Mouse (Mus musculus) thymus, postnatal 36 days (tissue): Measurements from ENCODE around the gene Sh3gl3.

Experiments used
- DNase-seq, 2 experiments: peaks; one replicate each; pipeline ENCODE4 v3.0.0; 2022; ENCODE audit warnings: mixed read lengths in 2 of 2

Gene Sh3gl3

DNA sequence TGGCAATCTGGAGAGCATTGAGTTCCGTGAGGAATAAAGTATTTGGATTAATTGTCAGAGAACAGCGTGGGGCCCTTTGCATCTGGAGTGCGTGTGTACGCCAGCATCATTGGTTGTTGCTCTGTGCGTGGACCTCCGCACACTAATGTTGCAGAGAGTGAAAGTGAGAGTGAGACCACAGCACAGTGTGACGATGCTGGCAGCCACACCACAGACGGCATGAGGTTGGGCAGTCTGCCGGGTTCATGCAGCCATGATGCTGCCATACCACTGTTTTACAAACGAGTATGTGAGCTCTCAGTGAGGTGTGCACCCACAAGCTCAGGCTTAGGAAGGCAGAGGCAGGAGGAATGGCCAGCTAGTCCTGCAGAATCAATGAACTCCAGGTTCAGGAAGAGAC lies 120.4 kb downstream of the Sh3gl3 start:
- DNase-seq: no peak

DNA sequence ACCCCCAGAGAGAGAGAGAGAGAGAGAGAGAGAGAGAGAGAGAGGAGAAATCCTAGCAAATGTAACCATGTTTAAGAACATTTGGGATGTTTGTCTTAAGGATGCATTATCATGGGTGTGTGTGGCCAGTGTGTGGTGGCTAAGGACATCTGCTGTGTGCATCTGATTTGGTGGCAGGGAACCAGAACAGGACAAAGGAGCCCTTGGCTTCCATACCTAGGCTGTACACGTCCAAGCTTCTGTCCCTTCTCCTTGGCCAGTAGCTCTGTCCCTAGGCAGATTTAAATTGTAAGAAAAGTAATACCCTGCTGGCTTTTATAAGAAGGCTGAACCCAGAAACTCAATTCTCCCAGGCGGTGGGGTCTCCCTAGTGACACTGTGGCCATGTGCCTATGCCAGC lies 121.0 kb downstream of the Sh3gl3 start:
- DNase-seq: no peak

DNA sequence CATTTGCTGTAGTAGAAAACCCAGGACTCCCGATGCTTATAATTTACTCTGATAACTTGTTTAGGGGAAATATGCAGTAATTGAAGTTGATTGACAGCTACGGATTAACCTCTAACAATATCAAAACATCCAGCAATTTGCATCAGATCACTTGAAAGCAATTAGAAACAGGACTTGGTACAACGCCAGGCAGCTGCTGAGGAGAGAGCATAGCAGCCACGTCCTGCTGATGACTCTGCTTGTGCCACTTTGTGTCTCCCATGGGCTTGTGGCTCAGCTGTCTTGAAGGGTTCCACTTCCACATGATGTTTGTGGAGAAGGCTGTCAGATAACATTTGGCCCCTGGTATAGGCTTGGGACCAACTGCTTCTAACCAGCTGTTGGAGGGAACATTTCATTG lies 134.8 kb downstream of the Sh3gl3 start:
- DNase-seq: no peak

DNA sequence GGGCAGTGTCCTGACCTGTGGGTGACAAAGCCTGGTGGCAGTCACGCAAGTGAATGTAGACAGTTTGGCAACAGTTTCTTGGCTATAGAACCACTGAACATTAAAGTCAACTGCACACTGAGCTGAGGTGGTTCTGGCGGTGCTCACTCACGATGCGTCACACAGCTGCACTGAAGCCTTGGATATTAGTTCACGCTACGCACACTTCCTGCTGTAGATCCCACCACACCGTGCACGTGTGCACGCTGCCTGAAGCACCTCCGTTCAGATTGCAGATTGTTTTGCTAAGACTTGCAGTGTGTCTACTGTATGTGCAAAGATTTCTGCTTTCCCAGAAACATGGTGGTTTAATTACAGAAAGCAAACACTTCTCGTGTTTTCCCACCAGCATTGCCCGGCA lies 144.9 kb downstream of the Sh3gl3 start:
- no peak for DNase-seq

DNA sequence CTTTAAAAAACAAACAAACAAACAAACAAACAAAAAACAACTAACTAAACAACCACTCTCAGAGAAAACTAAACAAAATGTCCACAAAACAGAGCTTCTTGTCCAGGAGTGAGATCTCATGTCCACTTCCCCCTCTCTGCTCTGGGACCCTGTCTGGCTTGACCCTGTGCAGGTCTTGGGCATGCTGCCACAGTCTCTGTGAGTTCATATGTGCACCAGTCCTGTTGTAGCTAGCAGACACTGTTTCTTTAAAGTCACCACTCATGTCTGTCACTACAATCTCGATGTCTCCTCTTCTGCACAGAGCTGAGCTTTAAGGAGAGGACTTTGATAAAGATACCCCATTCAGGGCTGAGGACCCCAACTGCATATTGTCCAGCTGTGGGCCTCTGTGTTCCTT lies 153.0 kb downstream of the Sh3gl3 start:
- no peak for DNase-seq

DNA sequence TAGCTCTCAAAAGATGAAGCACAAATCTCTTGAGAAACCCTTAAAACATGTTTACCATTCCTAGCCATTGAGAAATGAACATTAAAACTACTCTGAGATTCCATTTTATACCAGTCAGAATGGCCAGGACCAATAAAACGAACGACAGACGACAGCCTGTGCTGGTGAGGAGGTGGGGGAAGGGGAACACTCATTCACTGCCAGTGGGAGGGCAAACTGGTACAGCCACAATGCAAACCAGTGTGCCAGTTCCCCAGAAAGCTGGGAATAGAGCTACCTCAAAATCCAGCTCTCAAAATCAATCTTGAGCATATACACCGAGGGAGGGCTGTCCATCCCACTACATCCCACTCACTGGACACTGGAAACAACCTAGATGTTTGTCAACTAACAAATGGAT lies 153.6 kb downstream of the Sh3gl3 start:
- no peak for DNase-seq

DNA sequence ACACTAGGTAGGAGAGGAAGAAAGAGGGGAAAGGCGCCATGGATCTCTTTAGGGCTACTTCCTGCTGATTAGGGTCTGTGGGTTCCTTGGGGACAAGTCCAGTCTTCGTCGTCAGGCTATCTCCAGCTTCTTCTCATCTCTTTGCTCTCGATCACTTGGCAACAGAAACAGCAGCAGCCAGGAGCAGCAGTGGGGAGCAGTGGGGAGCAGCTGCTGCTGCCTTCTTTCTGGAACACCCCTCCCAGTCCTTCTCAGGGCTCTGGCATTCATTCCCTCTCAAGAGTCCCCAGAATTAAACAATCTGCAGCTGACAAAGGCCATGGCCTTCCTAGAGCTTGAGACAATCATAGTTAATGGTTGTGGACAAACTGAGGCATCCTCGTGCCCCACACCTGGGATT lies 154.2 kb downstream of the Sh3gl3 start:
- DNase-seq: no peak

DNA sequence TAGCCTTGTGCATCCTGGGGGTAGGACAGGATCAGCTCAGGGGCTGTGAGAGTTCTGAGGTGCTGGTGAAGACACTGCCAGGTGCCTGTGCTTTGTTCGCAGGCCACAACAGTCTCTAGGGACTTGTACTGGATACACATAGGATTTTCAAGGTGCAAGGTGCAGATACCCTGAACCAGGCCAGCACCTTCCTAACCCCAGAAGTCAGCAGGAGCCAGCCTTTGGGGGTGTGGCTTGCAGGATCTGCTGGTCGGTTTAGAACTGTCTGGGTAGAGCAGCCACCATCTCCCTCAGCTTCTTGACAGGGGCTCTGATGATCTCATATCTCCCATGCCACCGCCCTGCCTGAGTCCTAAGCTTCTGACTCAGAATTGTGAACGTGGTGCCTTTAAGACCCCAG lies 156.2 kb downstream of the Sh3gl3 start:
- no peak for DNase-seq

DNA sequence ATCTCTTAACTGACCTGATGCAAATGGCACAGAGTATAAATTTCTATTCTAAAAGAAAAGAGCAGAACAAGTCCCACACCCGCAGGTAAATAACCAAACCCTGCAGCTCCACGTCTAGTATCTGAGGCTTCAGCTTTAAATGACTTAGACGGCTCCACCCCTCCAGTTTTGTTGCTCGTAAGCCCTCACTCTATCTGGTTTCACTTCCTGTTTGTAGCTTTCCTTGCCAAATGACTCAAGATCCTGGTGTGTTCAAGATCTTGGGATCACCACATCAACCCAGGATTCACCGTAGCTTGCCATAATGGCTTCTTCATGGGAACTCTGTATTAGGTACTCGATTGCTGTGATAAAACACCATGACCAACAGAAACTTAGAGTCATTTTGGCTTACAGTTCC lies 157.2 kb downstream of the Sh3gl3 start:
- DNase-seq: no peak

DNA sequence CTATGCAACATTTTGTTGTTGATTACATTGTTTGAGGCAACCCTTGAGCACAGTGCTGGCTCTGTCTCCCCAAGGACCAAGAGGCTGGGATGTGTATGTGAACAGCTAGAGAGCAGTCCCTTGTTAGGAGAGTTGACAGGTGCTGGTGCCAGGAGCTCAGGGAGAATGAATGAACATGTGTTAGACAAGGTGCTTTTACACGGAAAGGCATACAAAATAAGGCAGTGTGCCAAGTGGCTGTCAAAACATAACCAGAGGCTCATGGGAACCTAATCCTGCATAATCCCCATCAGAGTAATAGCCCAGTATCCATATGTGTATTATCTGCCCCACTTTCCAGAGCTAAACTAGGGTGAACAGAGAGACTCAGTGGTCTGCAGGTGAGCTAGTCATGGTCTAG lies 160.4 kb downstream of the Sh3gl3 start:
- DNase-seq: no peak

DNA sequence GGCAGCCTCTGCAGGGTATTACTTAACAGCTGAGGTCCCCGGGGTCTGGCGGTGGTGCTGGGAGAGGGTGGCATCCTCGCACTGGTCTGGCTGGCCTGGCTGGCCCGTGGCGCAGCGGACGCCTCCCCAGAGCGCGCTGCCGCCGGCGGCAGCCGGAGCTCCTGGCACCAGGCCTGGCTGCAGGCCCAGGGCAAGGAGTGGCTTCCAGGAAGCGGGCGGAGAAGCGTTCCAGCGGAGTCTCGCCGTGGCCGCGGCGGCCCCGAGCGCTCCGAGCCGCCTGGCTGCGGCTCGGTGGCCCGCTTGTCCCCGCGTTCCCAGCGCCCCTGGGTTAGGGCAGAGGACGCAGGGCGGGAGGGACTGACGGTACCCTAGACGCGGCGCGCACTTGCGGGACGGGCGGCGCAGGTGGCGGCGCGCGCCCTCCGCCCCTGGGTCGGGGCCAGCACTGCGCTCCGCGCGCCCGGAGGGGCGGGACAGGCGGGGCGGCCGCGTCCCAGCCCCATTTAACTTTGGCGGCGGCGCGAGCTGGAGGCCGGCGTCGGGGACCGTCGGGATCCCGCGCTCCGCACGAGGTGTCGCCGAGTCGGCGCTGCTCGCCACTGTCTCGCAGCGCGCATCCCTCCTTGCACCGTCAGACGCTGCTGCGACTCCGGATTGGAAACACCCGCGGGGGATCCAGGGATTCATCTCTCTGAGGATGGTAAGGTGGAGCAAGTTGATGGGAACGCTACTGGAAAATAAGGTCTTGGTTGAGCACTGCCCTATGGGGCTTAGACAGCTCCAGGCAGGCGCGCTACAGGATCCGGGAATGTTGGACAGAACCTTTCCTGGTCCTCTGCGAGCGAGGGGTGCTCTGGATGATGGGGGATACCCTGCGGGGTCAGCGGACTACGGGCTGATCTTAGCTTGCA lies 161.8 kb downstream of the Sh3gl3 start, which contains the start of gene Adamtsl3:
Gene Adamtsl3 (plus strand): TSS at position 484 of the 911 bp plus-strand sequence.
- DNase-seq: no peak

DNA sequence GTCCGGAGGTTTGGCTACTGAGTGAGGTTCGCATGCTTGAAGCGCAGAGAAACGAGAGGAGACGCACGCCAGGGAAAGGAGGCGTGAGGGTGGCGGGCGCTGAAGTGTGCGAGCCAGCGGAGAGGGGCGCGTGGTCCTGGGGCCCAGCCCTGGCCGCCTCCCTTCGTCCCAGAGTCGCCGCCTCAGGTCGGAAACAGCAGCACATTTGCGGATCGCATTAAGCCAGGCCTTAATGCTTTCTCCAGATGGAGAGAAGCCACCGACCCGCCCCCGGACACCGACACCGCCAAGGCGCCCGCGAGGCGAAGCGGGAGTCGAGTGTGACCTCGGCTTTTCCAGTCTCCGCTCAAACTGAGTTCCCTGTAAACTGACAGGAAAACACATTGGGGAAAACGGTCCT lies 162.5 kb downstream of the Sh3gl3 start:
- DNase-seq: no peak

DNA sequence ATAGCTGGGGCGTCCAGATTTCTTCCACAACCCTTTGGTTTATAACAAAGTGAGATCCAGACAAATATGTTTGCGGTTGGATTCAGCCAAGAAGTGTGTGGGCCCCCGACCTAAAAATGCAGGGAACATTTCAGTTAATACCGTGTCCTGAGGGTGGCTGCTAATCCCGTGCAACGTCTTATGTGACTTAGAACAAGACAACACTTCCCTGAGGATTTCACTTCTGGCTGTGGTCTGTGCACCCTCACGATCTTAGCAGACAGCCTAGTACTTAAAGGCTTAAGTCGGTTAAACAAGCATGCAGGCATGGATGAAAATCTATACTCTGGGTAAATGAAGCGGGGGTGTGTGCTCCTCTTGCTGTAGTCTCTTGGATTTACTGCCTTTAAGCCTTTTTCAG lies 164.5 kb downstream of the Sh3gl3 start:
- no peak for DNase-seq

DNA sequence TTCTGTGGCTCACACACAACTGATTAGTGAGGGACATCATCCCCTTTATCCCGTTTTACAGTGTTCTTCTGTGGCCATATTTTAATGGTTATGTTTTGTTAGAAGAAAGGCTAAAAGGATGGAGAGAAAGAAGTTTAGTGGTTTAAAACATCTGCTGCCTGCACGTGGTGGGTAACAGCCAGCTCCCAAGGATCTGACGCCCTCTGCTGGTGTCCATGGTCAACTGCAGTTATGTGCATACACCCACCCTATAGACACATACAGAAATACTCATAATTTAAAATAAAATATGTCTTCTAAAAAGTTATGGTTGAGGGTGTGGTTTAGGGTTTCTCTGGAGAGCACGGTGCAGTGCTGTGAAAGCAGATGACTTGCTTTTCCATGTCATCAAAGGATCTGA lies 164.9 kb downstream of the Sh3gl3 start:
- no peak for DNase-seq

DNA sequence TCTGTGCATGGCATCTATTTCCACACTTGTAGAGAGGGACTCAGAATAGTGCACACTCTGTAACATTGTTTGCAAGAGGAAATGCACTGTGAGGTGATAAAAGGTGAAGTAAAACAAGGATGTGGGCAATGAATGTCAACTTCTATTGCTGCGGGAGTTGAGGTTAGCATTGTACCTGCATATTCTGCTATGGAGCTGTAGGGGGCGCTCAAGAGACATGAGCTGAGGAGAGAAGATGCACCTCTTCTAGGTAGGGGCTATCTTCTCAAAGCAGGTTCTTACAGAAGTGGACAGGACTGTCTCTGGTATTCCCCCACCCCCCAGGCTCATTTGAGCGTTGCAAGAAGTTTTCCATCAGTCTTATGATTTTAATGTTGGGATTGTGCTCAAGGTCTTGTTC lies 165.6 kb downstream of the Sh3gl3 start:
- no peak for DNase-seq

DNA sequence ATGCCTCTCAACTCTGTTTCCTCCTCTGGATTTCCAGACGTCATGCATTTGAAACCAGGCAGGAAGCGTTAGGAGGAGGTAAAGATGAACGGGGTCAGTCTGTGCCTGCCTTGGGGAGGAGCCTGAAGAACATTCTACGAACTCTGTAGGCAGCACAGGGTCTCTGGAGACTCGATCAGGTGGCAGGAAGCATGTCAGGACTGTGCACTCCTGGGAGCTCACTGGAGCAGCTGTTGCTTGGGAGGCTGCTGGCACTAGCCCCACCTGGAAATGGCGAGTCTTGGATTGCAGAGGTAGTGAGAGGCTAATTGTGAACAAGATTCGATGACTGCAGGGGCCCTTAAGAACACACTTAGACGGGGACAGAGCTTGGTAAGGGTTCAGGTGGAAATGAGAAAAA lies 167.8 kb downstream of the Sh3gl3 start:
- DNase-seq: no peak

DNA sequence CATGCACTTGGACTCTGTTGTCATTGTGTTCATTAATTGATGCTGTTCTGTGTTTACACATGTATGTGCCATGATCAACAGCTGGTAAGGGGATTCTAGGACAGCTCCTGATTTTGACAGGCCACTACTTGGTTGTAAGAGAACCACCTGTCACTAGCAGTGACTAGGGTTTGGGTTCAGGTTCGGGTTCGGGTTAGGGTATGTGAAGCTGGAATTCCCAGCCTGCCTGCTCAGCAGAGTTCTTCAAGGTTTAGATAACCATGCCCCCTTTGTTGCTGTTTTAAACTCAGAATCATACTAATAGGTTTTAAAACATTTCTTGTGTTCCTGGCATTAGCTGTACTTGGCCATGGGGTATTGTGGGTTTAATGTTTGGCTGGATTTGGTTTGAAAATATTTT lies 173.1 kb downstream of the Sh3gl3 start:
- DNase-seq: no peak

DNA sequence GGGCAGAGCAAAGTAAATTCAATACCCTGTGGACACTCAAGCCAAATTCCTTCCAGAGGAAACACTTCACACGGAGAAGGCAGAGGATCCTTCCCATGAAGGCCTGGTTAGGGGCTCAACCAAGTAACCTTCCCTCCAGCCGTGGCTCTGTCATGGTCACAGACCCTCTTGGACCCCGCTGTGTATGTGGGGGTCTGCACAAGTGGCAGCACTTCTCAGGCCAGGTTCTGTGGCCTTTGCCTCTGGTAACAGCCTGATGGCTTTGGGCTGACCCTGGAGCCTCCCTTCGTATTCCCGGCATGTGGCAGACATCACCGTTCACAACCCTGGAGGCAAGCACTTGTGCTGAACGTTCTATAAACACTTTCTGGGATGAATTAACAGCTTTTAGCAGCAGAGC lies 176.2 kb downstream of the Sh3gl3 start:
- DNase-seq: no peak

DNA sequence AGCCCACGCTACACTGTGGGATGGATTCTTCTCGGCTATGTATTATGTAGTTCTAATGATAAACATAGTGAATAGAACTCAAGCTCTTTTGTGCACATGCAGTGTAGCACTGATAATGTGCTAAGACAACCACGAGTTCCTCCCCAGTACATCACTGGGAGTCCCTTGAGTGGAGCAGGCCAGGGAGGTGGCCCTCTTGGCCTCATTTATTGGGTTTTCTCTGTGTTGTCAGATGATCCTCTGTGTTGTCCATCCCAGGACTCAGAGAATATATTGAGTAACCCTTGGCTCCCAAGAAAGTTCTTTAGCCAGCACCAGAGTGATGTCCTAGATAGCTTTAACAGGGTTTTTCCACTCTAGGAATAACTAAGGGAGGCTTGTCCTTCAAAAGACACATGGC lies 176.8 kb downstream of the Sh3gl3 start:
- DNase-seq: no peak
